Mouse (Mus musculus) hindbrain, embryonic 16.5 days (tissue): ENCODE measurements around the gene Cenpo. TPM values are rescaled to one million over a fixed set of nuclear protein-coding genes. Genes with fewer than 3 reads are reported as not detected.
A peak's percentile ranks its signal among the peaks of the same experiment; 100 is the strongest.
"Not testable (repeated sequence)": the region's sequence is repeated elsewhere in the genome, so short reads cannot be mapped to it uniquely, and the experiment has no call there.

Source experiments
- ATAC-seq: fragments of 200-750 bp; cut with Nextera tagmentation; 2 replicates; pipeline ENCODE4 v1.8.0; 2017; ENCODE audit warnings: moderate TSS enrichment, moderate library complexity
- H3K27ac ChIP-seq: fragments of 300-500 bp; sonication (generic); 2 replicates; pipeline ENCODE4 v1.5.1; 2014; ENCODE audit warnings: low read depth, mild to moderate bottlenecking, control low read depth, low read length, moderate library complexity
- H3K27me3 ChIP-seq: fragments of 300-500 bp; sonication (generic); replicated peaks from 2 replicates; pipeline ENCODE4 v1.6.1; 2014; ENCODE audit warnings: low read length; ENCODE audit not compliant: control insufficient read depth, insufficient read depth
- H3K36me3 ChIP-seq: fragments of 300-500 bp; sonication (generic); 2 replicates; pipeline ENCODE4 v1.6.1; 2014; ENCODE audit warnings: mild to moderate bottlenecking, low read length, moderate library complexity, mixed read lengths; ENCODE audit not compliant: control insufficient read depth, insufficient read depth
- H3K4me1 ChIP-seq: fragments of 300-500 bp; sonication (generic); 2 replicates; pipeline ENCODE4 v1.6.1; 2014; ENCODE audit warnings: low read depth, low read length; ENCODE audit not compliant: control insufficient read depth, insufficient read depth
- H3K4me2 ChIP-seq: fragments of 300-500 bp; sonication (generic); 2 replicates; pipeline ENCODE4 v1.6.1; 2014; ENCODE audit warnings: mild to moderate bottlenecking, low read length, control low read depth, moderate library complexity
- H3K4me3 ChIP-seq: fragments of 300-500 bp; sonication (generic); 2 replicates; pipeline ENCODE4 v1.5.1; 2014; ENCODE audit warnings: mild to moderate bottlenecking, low read length, control low read depth, moderate library complexity
- H3K9ac ChIP-seq: fragments of 300-500 bp; sonication (generic); 2 replicates; pipeline ENCODE4 v1.6.1; 2014; ENCODE audit warnings: low read depth, mild to moderate bottlenecking, control low read depth, low read length, moderate library complexity
- H3K9me3 ChIP-seq: fragments of 300-500 bp; sonication (generic); 2 replicates; pipeline ENCODE4 v1.6.1; 2014; ENCODE audit warnings: mild to moderate bottlenecking, low read length, moderate library complexity; ENCODE audit not compliant: control insufficient read depth
- WGBS: fragments of 180-500 bp; shearing (Covaris S2); extraction: QIAGEN DNeasy Blood & Tissue Kit; methylation state at CpG from one replicate; pipeline ENCODE4 v1.1.7; 2014; 5-methylcytosine and 5-hydroxymethylcytosine counted together
- polyA plus RNA-seq: library from polyadenylated mRNA; unstranded; fragments of >200 nt; fragmentation: Nextera tagmentation; extraction: Ambion mirVana; gene quantifications from 2 replicates; pipeline ENCODE4 v1.2.1, GENCODE M21; 2015

Cenpo gene
- polyA plus RNA-seq, 1 experiment from 2014 or later = 7.3 TPM

GRCm38 (mm10) chr12:4243805-4244204, 9.7 kb upstream of the Cenpo start:
- Histone ChIP-seq H3K4me2 (no peak overlapping the region), H3K9ac (no peak overlapping the region), H3K4me3 (no peak overlapping the region), H3K4me1 (no peaks in the 10 kb centered on the region), H3K27me3 (no peaks in the 10 kb centered on the region), H3K36me3 (peaks cover 2% of the 10 kb centered on the region; the same call in 1 of the 2 replicates), H3K9me3 (no peaks in the 10 kb centered on the region), H3K27ac (no peak overlapping the region)
- 80% methylated on average over 2 of the region's 2 CpGs for WGBS
- ATAC-seq = no peak

- H3K4me2 ChIP-seq, H3K9me3 ChIP-seq, H3K27ac ChIP-seq, H3K4me1 ChIP-seq, H3K9ac ChIP-seq, H3K4me3 ChIP-seq, H3K36me3 ChIP-seq, ATAC-seq, H3K27me3 ChIP-seq: not testable (repeated sequence)
- 78% methylated on average over 8 of the region's 8 CpGs for WGBS
Observed at GRCm38 (mm10) chr12:4240281-4240680, 6.2 kb upstream of the Cenpo start.

GRCm38 (mm10) chr12:4237481-4237880, 3.4 kb upstream of the Cenpo start:
- H3K4me3 ChIP-seq = no peak overlapping the region
- no peak overlapping the region for H3K9ac ChIP-seq
- peaks cover 5% of the 10 kb centered on the region; the same call in 1 of the 2 replicates for H3K36me3 ChIP-seq
- no peak overlapping the region for H3K4me2 ChIP-seq
- 92% methylated on average over 15 of the region's 15 CpGs for WGBS
- no peak for ATAC-seq
- H3K27me3 ChIP-seq = no peaks in the 10 kb centered on the region
- H3K27ac ChIP-seq = no peak overlapping the region
- no peaks in the 10 kb centered on the region for H3K9me3 ChIP-seq
- peaks cover 9% of the 10 kb centered on the region for H3K4me1 ChIP-seq

GRCm38 (mm10) chr12:4232777-4233176, 1.3 kb downstream of the Cenpo start:
- H3K4me1 ChIP-seq = peaks cover 9% of the 10 kb centered on the region
- H3K27ac ChIP-seq = no peak overlapping the region
- H3K9ac ChIP-seq = no peak overlapping the region
- H3K4me3 ChIP-seq = no peak overlapping the region
- no peak for ATAC-seq
- no peaks in the 10 kb centered on the region for H3K9me3 ChIP-seq
- WGBS = 56% methylated on average over 4 of the region's 4 CpGs
- peak overlapping the region; percentile 83 for H3K4me2 ChIP-seq
- H3K36me3 ChIP-seq = peaks cover 5% of the 10 kb centered on the region; the same call in 1 of the 2 replicates
- no peaks in the 10 kb centered on the region for H3K27me3 ChIP-seq

GRCm38 (mm10) chr12:4230156-4230555, 3.9 kb downstream of the Cenpo start:
- no peak overlapping the region for H3K9ac ChIP-seq
- peaks cover 9% of the 10 kb centered on the region for H3K4me1 ChIP-seq
- H3K27ac ChIP-seq = no peak overlapping the region
- no peaks in the 10 kb centered on the region for H3K9me3 ChIP-seq
- no peak for ATAC-seq
- no peak overlapping the region for H3K4me3 ChIP-seq
- H3K4me2 ChIP-seq = no peak overlapping the region
- 95% methylated on average over 7 of the region's 7 CpGs for WGBS
- H3K36me3 ChIP-seq = peaks cover 11% of the 10 kb centered on the region
- H3K27me3 ChIP-seq = no peaks in the 10 kb centered on the region

GRCm38 (mm10) chr12:4212908-4213307, 21.2 kb downstream of the Cenpo start:
- H3K36me3 ChIP-seq = peaks cover 32% of the 10 kb centered on the region
- H3K27me3 ChIP-seq = no peaks in the 10 kb centered on the region
- H3K4me3 ChIP-seq = no peak overlapping the region
- no peaks in the 10 kb centered on the region for H3K4me1 ChIP-seq
- H3K27ac ChIP-seq = no peak overlapping the region
- no peak for ATAC-seq
- H3K9me3 ChIP-seq = no peaks in the 10 kb centered on the region
- H3K4me2 ChIP-seq = no peak overlapping the region
- H3K9ac ChIP-seq = no peak overlapping the region
- 67% methylated on average over 8 of the region's 8 CpGs for WGBS

- Histone ChIP-seq H3K4me2 (no peak overlapping the region), H3K4me1 (no peaks in the 10 kb centered on the region), H3K27ac (no peak overlapping the region), H3K9me3 (no peaks in the 10 kb centered on the region), H3K4me3 (no peak overlapping the region), H3K27me3 (no peaks in the 10 kb centered on the region), H3K36me3 (peaks cover 36% of the 10 kb centered on the region), H3K9ac (no peak overlapping the region)
- WGBS = 92% methylated on average over 9 of the region's 9 CpGs
- no peak for ATAC-seq
Observed at GRCm38 (mm10) chr12:4211174-4211573, 22.9 kb downstream of the Cenpo start.

GRCm38 (mm10) chr12:4209196-4209595, 24.9 kb downstream of the Cenpo start:
- WGBS = 98% methylated on average over 9 of the region's 9 CpGs
- no peaks in the 10 kb centered on the region for H3K4me1 ChIP-seq
- no peak overlapping the region for H3K27ac ChIP-seq
- ATAC-seq = no peak
- no peak overlapping the region for H3K4me2 ChIP-seq
- H3K27me3 ChIP-seq = no peaks in the 10 kb centered on the region
- H3K36me3 ChIP-seq = peaks cover 31% of the 10 kb centered on the region
- H3K9ac ChIP-seq = no peak overlapping the region
- H3K4me3 ChIP-seq = no peak overlapping the region
- H3K9me3 ChIP-seq = no peaks in the 10 kb centered on the region

GRCm38 (mm10) chr12:4208405-4209133, 25.5 kb downstream of the Cenpo start:
- no peak overlapping the region for H3K9ac ChIP-seq
- no peaks in the 10 kb centered on the region for H3K4me1 ChIP-seq
- no peaks in the 10 kb centered on the region for H3K27me3 ChIP-seq
- peaks cover 27% of the 10 kb centered on the region for H3K36me3 ChIP-seq
- 77% methylated on average over 15 of the region's 15 CpGs for WGBS
- H3K4me3 ChIP-seq = no peak overlapping the region
- no peak overlapping the region for H3K4me2 ChIP-seq
- no peak for ATAC-seq
- no peak overlapping the region for H3K27ac ChIP-seq
- H3K9me3 ChIP-seq = no peaks in the 10 kb centered on the region
